Mouse (Mus musculus) lung, embryonic 16.5 days (tissue): ENCODE measurements at regions not wholly inside any gene's neighbourhood (a gene's known extent, or its start where the extent isn't known, plus 50 kb on each side); places are given as distances from the start of the nearest gene placed in this dataset.

Experiments used
- ATAC-seq: fragments of 200-750 bp; cut with Nextera tagmentation; 2 replicates; pipeline ENCODE4 v1.8.0; 2017; ENCODE audit warnings: low read depth, mild to moderate bottlenecking, moderate library complexity
- H3K27ac ChIP-seq: fragments of 300-500 bp; sonication (generic); 2 replicates; pipeline ENCODE4 v1.5.1; 2014; ENCODE audit warnings: mild to moderate bottlenecking, control low read depth, low read length
- H3K27me3 ChIP-seq: fragments of 300-500 bp; sonication (generic); 2 replicates; pipeline ENCODE4 v1.6.1; 2014; ENCODE audit warnings: low read depth, low read length, mixed read lengths; ENCODE audit not compliant: control insufficient read depth, insufficient read depth
- H3K36me3 ChIP-seq: fragments of 300-500 bp; sonication (generic); 2 replicates; pipeline ENCODE4 v1.6.1; 2014; ENCODE audit warnings: low read length; ENCODE audit not compliant: control insufficient read depth, insufficient read depth
- H3K4me1 ChIP-seq: fragments of 300-500 bp; sonication (generic); replicated peaks from 2 replicates; pipeline ENCODE4 v1.6.1; 2014; ENCODE audit warnings: low read length, mixed read lengths; ENCODE audit not compliant: control insufficient read depth, insufficient read depth
- H3K4me2 ChIP-seq: fragments of 300-500 bp; sonication (generic); 2 replicates; pipeline ENCODE4 v1.6.1; 2014; ENCODE audit warnings: low read depth, low read length, control low read depth
- H3K4me3 ChIP-seq: fragments of 300-500 bp; sonication (generic); 2 replicates; pipeline ENCODE4 v1.5.1; 2014; ENCODE audit warnings: mild to moderate bottlenecking, low read length, control low read depth
- H3K9ac ChIP-seq: fragments of 300-500 bp; sonication (generic); 2 replicates; pipeline ENCODE4 v1.6.1; 2014; ENCODE audit warnings: low read length, control low read depth
- H3K9me3 ChIP-seq: fragments of 300-500 bp; sonication (generic); 2 replicates; pipeline ENCODE4 v1.6.1; 2016; ENCODE audit warnings: low read length; ENCODE audit not compliant: control insufficient read depth
- WGBS: fragments of 180-500 bp; shearing (Covaris S2); extraction: QIAGEN DNeasy Blood & Tissue Kit; methylation state at CpG from one replicate; pipeline ENCODE4 v1.1.7; 2014; 5-methylcytosine and 5-hydroxymethylcytosine counted together

DNA sequence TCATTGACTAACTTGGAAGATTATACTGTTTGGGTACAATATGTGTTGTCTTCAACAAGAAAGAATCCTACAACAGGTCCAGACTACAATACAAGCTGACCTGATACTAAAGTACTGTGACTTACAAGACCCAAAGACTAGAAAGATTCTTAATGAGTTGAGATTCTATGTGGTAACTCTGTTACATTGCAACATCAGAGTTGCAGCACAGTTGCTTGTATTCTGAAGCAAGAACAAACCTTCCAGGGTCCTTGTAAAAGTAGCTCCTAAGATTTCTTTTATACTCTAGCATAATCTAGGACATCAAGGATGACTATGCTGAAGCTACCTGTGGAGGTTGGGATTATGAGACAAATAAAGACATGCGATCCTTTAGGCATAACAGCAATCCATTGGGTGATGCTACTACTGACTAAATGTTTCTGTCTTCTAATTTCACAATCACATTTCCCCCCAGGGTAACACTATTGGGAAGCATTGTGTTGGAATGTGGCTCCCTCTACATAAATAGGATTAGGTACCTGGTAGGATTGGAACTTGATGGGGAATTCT is 194.6 kb upstream of the Tank start:
- WGBS = 97% methylated on average over 1 of the region's 1 CpGs
- no peak overlapping the region for H3K4me3 ChIP-seq
- H3K27me3 ChIP-seq = no peaks in the 10 kb centered on the region
- H3K4me2 ChIP-seq = no peak overlapping the region
- H3K4me1 ChIP-seq = no peaks in the 10 kb centered on the region; the same call in 1 of the 2 replicates
- no peak for ATAC-seq
- no peaks in the 10 kb centered on the region for H3K9me3 ChIP-seq
- H3K36me3 ChIP-seq = no peaks in the 10 kb centered on the region
- no peak overlapping the region for H3K9ac ChIP-seq
- H3K27ac ChIP-seq = no peak overlapping the region

DNA sequence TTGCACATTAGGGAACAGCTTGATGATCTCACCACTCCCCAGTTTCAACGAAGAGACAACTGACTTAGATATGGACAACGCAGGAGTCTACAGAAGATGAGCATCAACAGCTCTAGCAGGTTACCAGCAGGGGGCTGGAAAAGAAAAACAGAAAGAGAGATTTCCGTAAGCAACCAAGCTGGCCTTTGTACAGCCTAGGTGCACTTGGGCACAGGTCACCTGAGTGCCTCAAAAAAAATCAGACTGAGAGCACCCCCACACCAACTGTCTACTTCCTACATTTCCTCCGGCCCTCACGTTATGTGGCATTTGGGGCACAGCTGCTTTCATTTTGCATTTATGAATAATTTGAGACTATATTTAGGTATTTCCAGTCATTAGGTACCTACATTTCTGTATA is 199.3 kb upstream of the Tank start:
- Histone ChIP-seq H3K4me2 (no peak overlapping the region), H3K36me3 (no peaks in the 10 kb centered on the region), H3K9me3 (no peaks in the 10 kb centered on the region), H3K9ac (no peak overlapping the region), H3K27me3 (no peaks in the 10 kb centered on the region), H3K4me3 (no peak overlapping the region), H3K4me1 (no peaks in the 10 kb centered on the region), H3K27ac (no peak overlapping the region)
- no peak for ATAC-seq
- WGBS = 74% methylated on average over 5 of the region's 5 CpGs

DNA sequence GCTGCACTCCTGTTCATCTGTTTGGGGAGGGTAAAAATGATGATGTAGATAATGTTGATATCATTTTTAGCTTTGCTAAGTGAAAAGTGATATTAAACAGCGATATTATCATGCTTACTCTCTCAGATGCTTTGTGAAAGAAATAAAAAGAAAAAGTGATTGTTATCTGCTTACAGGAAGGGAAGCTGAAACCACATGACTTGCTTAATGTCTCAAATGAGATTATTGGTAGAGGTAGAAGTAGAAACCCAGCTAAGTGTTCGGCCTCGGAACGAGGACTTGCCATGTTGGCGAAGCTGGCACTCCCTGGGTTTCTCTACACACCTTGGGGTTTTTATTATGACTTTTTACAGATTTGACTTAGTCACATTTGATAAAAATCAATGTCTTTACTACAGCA is 200.1 kb upstream of the Tank start:
- 83% methylated on average over 5 of the region's 5 CpGs for WGBS
- no peak overlapping the region for H3K27ac ChIP-seq
- H3K9ac ChIP-seq = no peak overlapping the region
- no peaks in the 10 kb centered on the region for H3K36me3 ChIP-seq
- ATAC-seq = no peak
- H3K9me3 ChIP-seq = no peaks in the 10 kb centered on the region
- H3K4me1 ChIP-seq = no peaks in the 10 kb centered on the region
- H3K4me2 ChIP-seq = no peak overlapping the region
- no peak overlapping the region for H3K4me3 ChIP-seq
- H3K27me3 ChIP-seq = no peaks in the 10 kb centered on the region

DNA sequence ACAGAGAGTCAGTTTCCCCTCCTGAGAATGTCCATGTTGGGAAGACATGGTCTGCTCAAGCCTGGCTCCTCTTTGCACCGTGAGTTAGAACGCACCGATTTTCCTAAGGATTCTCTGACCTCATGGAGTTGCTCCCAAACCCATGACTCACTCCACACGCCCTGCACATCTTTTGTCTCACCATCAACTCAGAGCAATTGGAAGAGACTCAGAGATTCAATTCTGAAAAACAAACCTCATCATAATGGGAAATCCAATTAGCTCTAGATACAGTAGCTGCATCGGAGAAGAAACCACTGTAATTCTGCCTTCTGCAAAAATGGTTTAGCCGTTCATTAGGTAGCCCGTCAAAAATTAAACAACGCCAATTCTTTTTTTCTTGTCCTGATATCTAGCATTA is 200.6 kb upstream of the Tank start:
- 84% methylated on average over 8 of the region's 8 CpGs for WGBS
- ATAC-seq = no peak

DNA sequence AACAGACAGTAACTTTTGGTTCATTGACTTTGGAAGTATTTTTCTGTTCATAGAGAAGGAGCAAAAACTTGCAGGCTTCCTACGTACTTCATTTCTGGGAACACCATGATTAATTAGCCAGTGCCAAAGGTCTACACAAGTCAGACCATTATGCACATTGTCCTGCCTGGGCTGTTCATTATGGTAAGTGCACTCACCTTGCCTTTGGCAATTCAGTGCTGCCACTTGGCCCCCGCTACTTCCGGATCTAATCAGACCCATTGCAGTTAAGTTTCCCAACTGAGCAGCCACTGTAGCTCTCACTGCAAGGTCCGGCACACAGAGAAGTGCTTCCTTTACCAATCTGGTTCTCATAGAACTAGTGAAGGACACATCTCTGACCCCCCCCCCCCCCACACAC is 215.8 kb upstream of the Tank start:
- Histone ChIP-seq H3K9me3 (no peaks in the 10 kb centered on the region), H3K9ac (no peak overlapping the region), H3K27ac (no peak overlapping the region), H3K4me1 (no peaks in the 10 kb centered on the region), H3K4me3 (no peak overlapping the region), H3K27me3 (no peaks in the 10 kb centered on the region), H3K36me3 (no peaks in the 10 kb centered on the region), H3K4me2 (no peak overlapping the region)
- no peak for ATAC-seq
- WGBS = 83% methylated on average over 4 of the region's 4 CpGs

More for the DNA sequence above, 200.6 kb upstream of the Tank start:
- Histone ChIP-seq H3K9me3 (no peaks in the 10 kb centered on the region), H3K4me2 (no peak overlapping the region), H3K4me3 (no peak overlapping the region), H3K27ac (no peak overlapping the region), H3K9ac (no peak overlapping the region), H3K4me1 (no peaks in the 10 kb centered on the region), H3K27me3 (no peaks in the 10 kb centered on the region), H3K36me3 (no peaks in the 10 kb centered on the region)

DNA sequence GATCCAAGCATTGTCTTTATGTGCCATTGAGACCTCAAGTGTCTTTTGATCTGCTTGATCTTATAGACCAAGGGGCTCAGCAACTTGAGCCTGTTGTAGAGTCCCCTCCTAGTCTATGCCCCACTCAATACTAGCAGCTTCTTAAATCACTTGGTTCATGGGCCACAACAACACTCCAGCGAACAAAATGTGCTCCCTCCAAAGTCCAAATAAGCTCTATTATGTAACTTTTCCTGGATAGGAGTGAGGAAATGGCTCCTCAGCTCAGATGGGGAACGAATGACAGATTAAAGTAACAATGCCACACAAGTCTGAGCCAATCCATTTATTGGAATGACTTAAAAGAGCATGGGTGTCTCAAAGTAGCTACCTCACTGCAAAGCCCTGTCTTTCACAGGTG is 217.0 kb upstream of the Tank start:
- Histone ChIP-seq H3K4me3 (no peak overlapping the region), H3K27me3 (no peaks in the 10 kb centered on the region), H3K9me3 (no peaks in the 10 kb centered on the region), H3K4me1 (no peaks in the 10 kb centered on the region), H3K36me3 (no peaks in the 10 kb centered on the region), H3K27ac (no peak overlapping the region), H3K9ac (no peak overlapping the region), H3K4me2 (no peak overlapping the region)
- WGBS = 78% methylated on average over 2 of the region's 2 CpGs
- ATAC-seq = no peak

DNA sequence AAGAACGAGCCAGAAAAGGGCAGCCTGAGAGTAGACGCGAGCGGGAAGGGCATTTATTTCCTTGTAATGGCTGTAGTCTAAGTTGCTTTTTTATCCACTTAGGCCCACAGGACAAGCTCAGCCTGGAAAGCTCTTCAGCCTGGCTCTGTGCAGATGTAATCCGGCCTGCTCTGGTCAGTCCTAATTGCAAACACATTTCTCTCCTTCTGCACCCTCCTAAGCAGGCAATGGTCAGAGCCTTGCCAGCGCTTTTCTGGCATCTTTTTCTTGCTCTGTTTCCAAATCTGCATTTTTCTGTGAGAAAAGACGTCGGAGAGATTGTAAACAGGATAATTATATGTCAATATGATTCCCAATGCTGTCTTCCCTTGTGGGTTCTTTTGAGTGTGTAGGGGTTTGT is 224.3 kb upstream of the Tank start:
- 47% methylated on average over 8 of the region's 8 CpGs for WGBS
- Histone ChIP-seq H3K4me3 (no peak overlapping the region), H3K4me1 (no peaks in the 10 kb centered on the region; the same call in 1 of the 2 replicates), H3K9ac (no peak overlapping the region), H3K27me3 (no peaks in the 10 kb centered on the region), H3K36me3 (no peaks in the 10 kb centered on the region), H3K9me3 (no peaks in the 10 kb centered on the region), H3K27ac (no peak overlapping the region; the same call in 1 of the 2 replicates), H3K4me2 (no peak overlapping the region)
- peak; percentile 61; the same call in 1 of the 2 replicates for ATAC-seq

DNA sequence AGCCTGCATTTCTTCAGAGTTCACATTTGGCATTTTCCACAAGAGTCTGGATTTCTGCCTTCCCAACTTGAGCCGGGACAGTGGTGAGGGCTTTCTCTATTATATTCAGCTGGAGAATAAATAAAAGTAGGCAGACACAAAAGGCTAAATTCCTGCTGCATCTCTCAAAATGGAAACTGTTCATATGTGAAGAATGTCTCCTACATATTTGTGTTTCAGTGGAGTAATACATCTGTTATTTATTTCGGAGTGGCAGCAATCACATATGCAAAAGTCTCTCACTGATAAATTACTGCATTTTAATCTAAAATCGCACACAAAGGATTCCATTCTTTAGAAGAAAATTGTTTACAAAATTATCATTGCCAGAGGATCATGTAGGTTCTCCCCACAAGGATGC is 230.9 kb upstream of the Tank start:
- H3K4me2 ChIP-seq = no peak overlapping the region
- H3K9ac ChIP-seq = no peak overlapping the region
- no peaks in the 10 kb centered on the region for H3K9me3 ChIP-seq
- H3K4me1 ChIP-seq = peaks cover 6% of the 10 kb centered on the region
- H3K4me3 ChIP-seq = no peak overlapping the region
- H3K36me3 ChIP-seq = no peaks in the 10 kb centered on the region
- 81% methylated on average over 3 of the region's 3 CpGs for WGBS
- no peaks in the 10 kb centered on the region for H3K27me3 ChIP-seq
- no peak overlapping the region for H3K27ac ChIP-seq
- ATAC-seq = no peak

DNA sequence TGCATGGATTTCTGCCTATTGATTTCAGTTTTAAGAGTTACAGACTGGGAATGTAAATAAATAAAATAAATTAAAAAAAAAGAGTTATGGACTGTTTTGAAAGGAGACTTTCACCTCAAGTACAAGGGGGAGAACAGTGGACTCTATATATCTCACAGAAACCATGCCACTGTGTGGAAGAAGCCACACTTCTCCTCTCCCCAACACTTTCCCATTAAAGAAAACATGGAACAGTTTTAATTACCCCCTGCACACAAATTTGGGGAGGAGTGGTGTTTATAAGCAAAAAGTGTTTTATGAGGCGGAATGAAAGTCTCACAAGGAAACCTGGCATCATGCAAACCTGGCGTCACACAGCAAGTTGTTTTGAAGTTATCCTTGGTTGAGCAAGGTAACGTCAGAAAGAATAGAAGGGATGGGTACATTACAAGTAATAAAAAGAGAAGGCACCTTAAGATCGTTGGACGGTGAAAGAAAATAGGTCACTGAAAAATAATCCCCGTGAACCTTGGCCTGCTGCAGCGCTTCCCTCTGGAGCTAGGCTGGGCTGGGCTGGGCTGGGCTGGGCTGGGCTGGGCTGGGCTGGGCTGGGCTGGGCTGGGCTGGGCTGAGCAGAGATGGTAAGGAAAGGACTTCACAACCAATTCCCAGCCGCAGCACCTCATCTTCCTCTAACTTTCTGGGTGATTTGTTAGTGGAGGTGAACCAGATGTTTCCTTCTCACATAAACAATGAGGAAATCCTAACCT is 232.2 kb upstream of the Tank start:
- Histone ChIP-seq H3K9me3 (no peaks in the 10 kb centered on the region), H3K4me3 (no peak overlapping the region), H3K4me1 (peaks cover 6% of the 10 kb centered on the region), H3K4me2 (no peak overlapping the region), H3K36me3 (no peaks in the 10 kb centered on the region), H3K27ac (no peak overlapping the region), H3K27me3 (no peaks in the 10 kb centered on the region), H3K9ac (no peak overlapping the region)
- no peak for ATAC-seq
- 55% methylated on average over 8 of the region's 8 CpGs for WGBS
